Mouse (Mus musculus) liver, adult 10 weeks (tissue): ENCODE results near the gene Cebpb. TPM values are rescaled to one million over a fixed set of nuclear protein-coding genes. Genes with fewer than 3 reads are reported as not detected.

Source experiments
- polyA plus RNA-seq: library from polyadenylated mRNA; stranded (reverse); fragments of 350-450 nt; fragmentation: Illumina TruSeq; extraction: RNeasy Lipid Tissue Mini Kit (QIAGEN cat#74804); gene quantifications from one replicate; pipeline ENCODE4 v1.2.3, GENCODE M21; 2014; ENCODE audit warnings: low read depth, low replicate concordance

Gene Cebpb
- polyA plus RNA-seq: 21.7 TPM

DNA sequence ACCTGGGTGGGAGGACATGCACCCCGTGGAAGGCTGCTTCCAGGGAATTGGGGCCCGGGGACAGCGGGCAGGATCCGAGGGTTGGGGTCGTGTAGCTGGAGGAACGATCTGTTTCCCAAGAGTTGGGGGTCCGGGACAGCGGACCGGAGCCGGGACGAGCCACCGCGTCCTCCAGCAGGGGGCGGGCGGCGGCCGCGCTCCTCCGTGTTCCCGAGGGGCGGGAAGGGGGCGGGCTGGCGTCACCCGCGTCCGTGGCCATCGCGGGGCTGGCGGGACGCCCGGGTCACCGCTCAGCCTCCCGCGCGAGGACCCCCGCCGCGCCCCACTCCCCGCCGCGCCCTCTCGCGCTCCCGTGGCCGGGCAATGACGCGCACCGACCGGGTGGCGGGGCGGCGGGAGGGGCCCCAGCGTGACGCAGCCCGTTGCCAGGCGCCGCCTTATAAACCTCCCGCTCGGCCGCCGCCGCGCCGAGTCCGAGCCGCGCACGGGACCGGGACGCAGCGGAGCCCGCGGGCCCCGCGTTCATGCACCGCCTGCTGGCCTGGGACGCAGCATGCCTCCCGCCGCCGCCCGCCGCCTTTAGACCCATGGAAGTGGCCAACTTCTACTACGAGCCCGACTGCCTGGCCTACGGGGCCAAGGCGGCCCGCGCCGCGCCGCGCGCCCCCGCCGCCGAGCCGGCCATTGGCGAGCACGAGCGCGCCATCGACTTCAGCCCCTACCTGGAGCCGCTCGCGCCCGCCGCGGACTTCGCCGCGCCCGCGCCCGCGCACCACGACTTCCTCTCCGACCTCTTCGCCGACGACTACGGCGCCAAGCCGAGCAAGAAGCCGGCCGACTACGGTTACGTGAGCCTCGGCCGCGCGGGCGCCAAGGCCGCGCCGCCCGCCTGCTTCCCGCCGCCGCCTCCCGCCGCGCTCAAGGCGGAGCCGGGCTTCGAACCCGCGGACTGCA is at the start of gene Cebpb:
TSS of gene Cebpb (plus strand) at position 418 of the 954 bp plus-strand sequence.

GRCm38 (mm10) chr2:167661270-167662203 is 27.2 kb upstream of the Cebpb start, which contains the start of gene Gm20431:
TSS of gene Gm20431 (minus strand) at chr2:167661496.

GRCm38 (mm10) chr2:167689501-167690218 is 945 bp downstream of the Cebpb start, which contains the start of gene Tmem189:
TSS of gene Tmem189 (minus strand) at chr2:167689822.

Other genes starting within 250 kb of the Cebpb start
- gene Rnf114, start 196.3 kb upstream of the Cebpb start, polyA plus RNA-seq: 19.9 TPM
- gene Spata2, start 196.0 kb upstream of the Cebpb start, polyA plus RNA-seq: 1.7 TPM
- not detected for gene Snai1, start 150.7 kb upstream of the Cebpb start, polyA plus RNA-seq
- gene Ube2v1, start 56.8 kb upstream of the Cebpb start, polyA plus RNA-seq: 45.4 TPM
- not detected for gene Gm20431, start 27.4 kb upstream of the Cebpb start, polyA plus RNA-seq
- 2.5 TPM for gene Tmem189, start 907 bp downstream of the Cebpb start, polyA plus RNA-seq
- gene Ptpn1, start 243.1 kb downstream of the Cebpb start, polyA plus RNA-seq: 7.1 TPM